Mouse (Mus musculus) intestine, embryonic 14.5 days (tissue): ENCODE data around the gene Tlnrd1. TPM values are rescaled to one million over a fixed set of nuclear protein-coding genes. Genes with fewer than 3 reads are reported as not detected.

Source experiments
- ATAC-seq: fragments of 200-750 bp; cut with Nextera tagmentation; replicated peaks from 2 replicates; pipeline ENCODE4 v1.8.0; 2017; ENCODE audit warnings: low read depth, moderate number of reproducible peaks, moderate TSS enrichment, moderate library complexity; ENCODE audit not compliant: low FRiP score, low TSS enrichment
- DNase-seq: peaks from one replicate; pipeline ENCODE4 v3.0.0-alpha.2; 2018; ENCODE audit warnings: low spot score
- H3K27ac ChIP-seq: fragments of 300-500 bp; sonication (generic); 2 replicates; pipeline ENCODE4 v1.5.1; 2014; ENCODE audit warnings: low read depth, mild to moderate bottlenecking, control low read depth
- H3K27me3 ChIP-seq: fragments of 300-500 bp; sonication (generic); replicated peaks from 2 replicates; pipeline ENCODE4 v1.6.1; 2014; ENCODE audit warnings: low read length, control low read depth; ENCODE audit not compliant: control insufficient read depth, insufficient read depth
- H3K36me3 ChIP-seq: fragments of 300-500 bp; sonication (generic); 2 replicates; pipeline ENCODE4 v1.6.1; 2014; ENCODE audit warnings: low read length, control low read depth; ENCODE audit not compliant: control insufficient read depth, insufficient read depth
- H3K4me1 ChIP-seq: fragments of 300-500 bp; sonication (generic); replicated peaks from 2 replicates; pipeline ENCODE4 v1.6.1; 2014; ENCODE audit warnings: low read length, control low read depth, mixed read lengths; ENCODE audit not compliant: control insufficient read depth, insufficient read depth
- H3K4me2 ChIP-seq: fragments of 300-500 bp; sonication (generic); 2 replicates; pipeline ENCODE4 v1.6.1; 2014; ENCODE audit warnings: low read length
- H3K4me3 ChIP-seq: fragments of 300-500 bp; sonication (generic); 2 replicates; pipeline ENCODE4 v1.5.1; 2014; ENCODE audit warnings: low read depth, low read length, control low read depth, mixed read lengths
- H3K9ac ChIP-seq: fragments of 300-500 bp; sonication (generic); 2 replicates; pipeline ENCODE4 v1.6.1; 2014; ENCODE audit warnings: mild to moderate bottlenecking, low read length
- H3K9me3 ChIP-seq: fragments of 300-500 bp; sonication (generic); 2 replicates; pipeline ENCODE4 v1.6.1; 2016; ENCODE audit warnings: low read length, control low read depth; ENCODE audit not compliant: control insufficient read depth
- WGBS: fragments of 180-500 bp; shearing (Covaris S2); extraction: QIAGEN DNeasy Blood & Tissue Kit; methylation state at CpG from one replicate; pipeline ENCODE4 v1.1.7; 2014; 5-methylcytosine and 5-hydroxymethylcytosine counted together
- polyA plus RNA-seq: library from polyadenylated mRNA; unstranded; fragments of >200 nt; fragmentation: Nextera tagmentation; extraction: Ambion mirVana; gene quantifications from 2 replicates; pipeline ENCODE4 v1.2.1, GENCODE M21; 2014

The Tlnrd1 gene
- 13.0 and 17.0 TPM in 2 replicates for polyA plus RNA-seq

DNA sequence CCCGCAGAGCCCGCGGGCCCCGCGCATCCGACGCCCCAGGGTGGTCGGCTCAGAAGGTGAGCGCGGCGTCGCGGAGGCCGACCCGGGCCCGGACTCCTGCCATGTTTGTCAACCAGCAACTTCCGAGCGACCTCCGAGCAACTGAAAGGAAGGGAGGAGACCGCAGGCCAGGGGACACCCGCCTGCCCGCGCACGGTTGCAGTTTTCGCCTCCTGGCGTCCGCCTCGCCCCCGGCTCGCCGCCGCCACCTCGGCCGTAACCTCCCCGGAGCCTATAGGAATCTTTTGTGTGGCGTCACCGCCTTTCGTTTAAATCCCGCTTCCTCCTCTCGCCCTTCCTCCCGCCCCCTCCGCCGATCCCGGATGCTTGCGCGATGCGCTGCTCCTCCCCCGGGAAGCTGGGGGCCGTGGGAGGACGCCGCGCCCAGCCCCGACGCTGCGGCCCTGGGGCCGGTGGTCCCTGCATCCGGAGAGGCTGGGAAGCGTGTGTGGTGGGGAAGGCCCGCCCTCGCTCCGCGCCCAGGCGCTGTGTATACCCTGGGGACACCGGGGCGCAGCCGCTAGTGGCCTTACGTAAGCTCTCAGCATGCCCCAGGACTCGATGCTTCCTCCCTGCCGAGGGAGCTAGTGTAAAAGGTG, at the start of gene Tlnrd1, which contains the start of gene Mesd:
Tlnrd1 (minus strand) TSS at position 285 of the 638 bp plus-strand sequence.
Mesd (plus strand) TSS at position 446 of the 638 bp plus-strand sequence.
- H3K9me3 ChIP-seq = no peaks in the 10 kb centered on the region
- no peaks in the 10 kb centered on the region for H3K27me3 ChIP-seq
- H3K9ac ChIP-seq = peak within 1 kb of the TSS; percentile 90
- H3K27ac ChIP-seq = peak within 1 kb of the TSS; percentile 99
- H3K36me3 ChIP-seq = peaks cover 18% of the 10 kb centered on the region
- H3K4me1 ChIP-seq = peaks cover 39% of the 10 kb centered on the region
- WGBS = under 1% methylated on average over 64 of the region's 69 CpGs
- peak within 1 kb of the TSS; percentile 84 for H3K4me3 ChIP-seq
- DNase-seq = peak; percentile 94
- ATAC-seq = peak; percentile 85
- peak within 1 kb of the TSS; percentile 65 for H3K4me2 ChIP-seq

DNA sequence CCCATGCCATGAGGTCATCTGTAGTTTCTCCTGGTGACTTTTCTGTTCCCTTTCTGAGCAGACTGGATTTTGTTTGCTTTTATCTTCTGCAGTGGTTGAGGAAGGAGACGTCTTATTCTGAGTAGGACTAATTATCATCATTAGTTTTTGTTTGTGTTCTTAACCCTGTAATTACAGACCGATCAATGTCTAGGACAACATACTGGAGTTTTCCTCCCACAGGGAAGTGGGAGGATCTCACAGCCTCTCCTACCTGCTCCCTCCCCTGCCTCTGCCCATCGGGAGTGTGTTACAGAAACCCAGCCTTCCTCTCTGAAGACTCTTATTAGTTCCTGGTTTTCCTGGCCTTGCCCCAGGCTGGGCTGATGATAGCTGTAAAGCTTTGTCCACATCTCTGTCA, 37.5 kb upstream of the Tlnrd1 start:
- no peaks in the 10 kb centered on the region for H3K27me3 ChIP-seq

DNA sequence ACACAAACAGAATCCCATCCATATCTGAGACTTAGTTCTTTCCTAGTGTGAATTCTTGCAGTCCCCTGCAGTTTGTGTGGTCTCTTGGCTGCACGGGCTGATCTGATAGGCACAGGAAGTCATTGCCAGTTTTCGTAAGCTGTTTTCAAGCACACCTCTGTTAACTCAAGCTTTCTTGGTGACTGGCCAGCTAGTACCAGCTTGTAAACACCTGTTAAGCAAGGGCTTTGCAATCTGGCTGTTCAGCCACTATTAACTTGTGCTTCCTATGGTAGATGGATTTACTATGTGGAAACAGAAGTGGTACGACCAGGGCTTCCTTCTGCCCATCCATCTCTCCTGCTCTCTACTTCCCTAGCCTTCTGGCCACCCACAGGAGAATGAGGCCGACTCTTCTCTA, 36.1 kb upstream of the Tlnrd1 start:
- Histone ChIP-seq H3K27ac (no peak overlapping the region), H3K4me1 (no peaks in the 10 kb centered on the region), H3K4me2 (no peak overlapping the region), H3K36me3 (no peaks in the 10 kb centered on the region), H3K27me3 (no peaks in the 10 kb centered on the region), H3K9ac (no peak overlapping the region), H3K4me3 (no peak overlapping the region), H3K9me3 (no peaks in the 10 kb centered on the region)
- 78% methylated on average over 4 of the region's 4 CpGs for WGBS
- no peak for ATAC-seq
- DNase-seq = no peak

More for the DNA sequence above, 37.5 kb upstream of the Tlnrd1 start:
- Histone ChIP-seq H3K9ac (no peak overlapping the region), H3K4me3 (no peak overlapping the region), H3K36me3 (no peaks in the 10 kb centered on the region), H3K4me2 (no peak overlapping the region), H3K4me1 (no peaks in the 10 kb centered on the region), H3K9me3 (no peaks in the 10 kb centered on the region), H3K27ac (no peak overlapping the region)
- WGBS = 42% methylated on average over 3 of the region's 3 CpGs
- ATAC-seq (no peak), DNase-seq (no peak)

DNA sequence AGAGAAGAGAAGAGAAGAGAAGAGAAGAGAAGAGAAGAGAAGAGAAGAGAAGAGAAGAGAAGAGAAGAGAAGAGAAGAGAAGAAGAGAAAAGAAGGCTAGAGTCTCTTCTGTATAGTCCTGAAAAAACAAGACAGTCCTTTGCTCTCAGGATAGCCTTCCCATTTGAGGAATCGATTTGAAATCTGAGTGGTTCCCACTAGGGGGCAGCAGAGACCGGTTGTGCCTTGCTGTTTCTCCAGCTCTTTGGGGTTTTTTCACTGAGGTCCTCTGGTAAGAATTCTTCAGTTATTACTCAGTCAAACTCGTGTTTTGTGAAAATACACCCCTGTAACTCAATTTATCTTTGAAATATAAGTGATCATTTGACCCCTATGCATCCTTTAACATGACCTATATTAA, 30.5 kb upstream of the Tlnrd1 start:
- ATAC-seq = no peak
- H3K9me3 ChIP-seq = no peaks in the 10 kb centered on the region
- WGBS = 1% methylated on average over 3 of the region's 3 CpGs
- no peaks in the 10 kb centered on the region for H3K36me3 ChIP-seq
- no peak overlapping the region for H3K27ac ChIP-seq
- DNase-seq = peak; percentile 94
- no peak overlapping the region for H3K9ac ChIP-seq
- no peaks in the 10 kb centered on the region for H3K4me1 ChIP-seq
- H3K4me2 ChIP-seq = no peak overlapping the region
- no peak overlapping the region for H3K4me3 ChIP-seq
- no peaks in the 10 kb centered on the region for H3K27me3 ChIP-seq

DNA sequence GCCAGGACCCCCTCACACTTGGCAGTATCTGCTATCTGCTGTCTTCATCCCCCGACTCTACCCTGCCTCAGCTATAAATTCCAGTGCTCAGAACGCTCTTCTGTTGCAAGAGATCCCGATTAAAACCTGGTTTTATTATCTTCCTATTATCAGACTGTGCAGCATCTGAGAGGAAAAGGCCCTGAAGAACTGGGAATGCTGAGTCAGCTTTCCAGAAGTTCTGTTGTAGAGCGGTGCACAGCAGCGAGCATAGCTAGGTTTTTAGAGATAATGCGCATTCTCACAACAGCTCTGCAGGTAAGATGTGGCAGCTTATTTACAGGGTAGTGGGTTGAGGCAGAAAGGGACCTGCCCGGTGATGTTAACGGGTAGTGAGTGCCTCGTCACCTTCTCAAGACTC, 29.9 kb upstream of the Tlnrd1 start:
- ATAC-seq (no peak), DNase-seq (no peak)
- Histone ChIP-seq H3K9ac (no peak overlapping the region), H3K4me1 (no peaks in the 10 kb centered on the region), H3K4me2 (no peak overlapping the region), H3K27me3 (no peaks in the 10 kb centered on the region), H3K9me3 (no peaks in the 10 kb centered on the region), H3K4me3 (no peak overlapping the region), H3K27ac (no peak overlapping the region), H3K36me3 (no peaks in the 10 kb centered on the region)
- 71% methylated on average over 9 of the region's 9 CpGs for WGBS

DNA sequence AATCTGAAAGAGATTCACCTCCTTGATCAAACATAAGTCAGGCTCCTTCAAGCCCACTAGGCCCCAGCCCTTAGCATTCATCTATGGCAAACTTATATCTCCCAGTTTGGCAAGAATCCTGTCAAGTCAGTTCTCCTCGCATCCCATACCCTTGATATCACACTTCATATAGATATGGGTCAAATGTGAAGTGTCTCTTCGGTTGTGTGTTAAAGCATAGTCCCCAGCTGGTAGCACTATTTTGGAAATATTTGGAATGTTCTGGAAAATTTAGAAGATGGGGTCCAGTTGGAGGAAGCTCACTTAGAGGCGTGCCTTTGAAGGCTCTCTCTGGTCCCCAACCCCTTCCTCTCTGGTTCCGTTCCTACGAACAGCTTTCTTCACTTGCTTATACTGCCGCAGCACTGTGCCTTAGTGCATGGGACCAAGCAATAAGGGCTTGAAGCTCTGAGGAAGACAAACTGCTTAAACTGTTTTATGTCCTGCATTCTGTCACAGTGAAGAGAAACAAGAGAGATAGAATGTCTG, 29.4 kb upstream of the Tlnrd1 start:
- H3K4me2 ChIP-seq = no peak overlapping the region
- H3K4me1 ChIP-seq = no peaks in the 10 kb centered on the region
- no peaks in the 10 kb centered on the region for H3K9me3 ChIP-seq
- no peak overlapping the region for H3K9ac ChIP-seq
- no peaks in the 10 kb centered on the region for H3K27me3 ChIP-seq
- H3K27ac ChIP-seq = no peak overlapping the region
- H3K4me3 ChIP-seq = no peak overlapping the region
- ATAC-seq (no peak), DNase-seq (no peak)
- 87% methylated on average over 6 of the region's 6 CpGs for WGBS
- no peaks in the 10 kb centered on the region for H3K36me3 ChIP-seq

DNA sequence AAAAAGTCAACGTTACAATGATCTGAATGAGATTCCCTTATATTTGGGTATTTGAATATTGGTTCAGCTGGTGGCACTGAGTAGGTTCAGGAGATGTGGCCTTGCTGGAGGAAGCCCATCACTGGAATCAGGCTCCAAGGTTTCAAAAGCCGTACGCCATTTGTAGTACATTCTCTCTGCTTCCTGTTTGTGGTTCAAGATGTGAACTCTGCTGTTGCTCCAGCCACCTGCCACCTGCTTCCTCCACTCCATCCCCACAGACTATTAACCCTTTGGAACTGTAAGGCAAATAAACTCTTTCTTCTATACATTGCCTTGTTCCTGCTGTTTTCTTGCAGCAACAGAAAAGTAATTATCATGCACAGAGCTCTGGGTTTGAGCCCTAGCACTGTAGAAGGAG, 27.8 kb upstream of the Tlnrd1 start:
- no peak overlapping the region for H3K9ac ChIP-seq
- no peaks in the 10 kb centered on the region for H3K4me1 ChIP-seq
- no peaks in the 10 kb centered on the region for H3K27me3 ChIP-seq
- H3K4me2 ChIP-seq = no peak overlapping the region
- H3K9me3 ChIP-seq = no peaks in the 10 kb centered on the region
- H3K36me3 ChIP-seq = no peaks in the 10 kb centered on the region
- 77% methylated on average over 3 of the region's 3 CpGs for WGBS
- no peak overlapping the region for H3K4me3 ChIP-seq
- DNase-seq = no peak
- ATAC-seq = no peak
- H3K27ac ChIP-seq = no peak overlapping the region

DNA sequence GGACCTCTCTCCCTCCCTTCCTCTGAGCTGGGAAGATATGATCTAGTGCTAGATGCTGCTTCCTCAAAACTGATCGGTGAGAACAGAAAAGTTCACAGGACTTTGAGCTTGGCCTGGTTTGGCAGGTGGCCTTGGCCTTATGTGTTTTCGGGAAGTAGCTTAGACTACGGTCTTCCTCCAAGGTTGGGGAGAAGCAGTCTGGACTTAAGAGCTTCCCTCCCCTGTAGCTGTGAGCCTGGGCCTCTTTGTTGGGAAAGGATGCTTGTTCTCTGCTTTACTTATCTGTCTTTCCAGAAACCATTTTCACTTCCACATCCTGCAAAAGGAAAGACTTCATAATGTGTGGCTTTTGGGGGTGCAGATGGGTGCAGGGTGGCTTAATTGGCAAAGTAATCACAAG, 20.7 kb upstream of the Tlnrd1 start:
- no peak overlapping the region for H3K4me3 ChIP-seq
- 94% methylated on average over 3 of the region's 3 CpGs for WGBS
- DNase-seq (no peak), ATAC-seq (no peak)
- H3K9ac ChIP-seq = no peak overlapping the region
- peaks cover 6% of the 10 kb centered on the region; the same call in 1 of the 2 replicates for H3K9me3 ChIP-seq
- H3K4me1 ChIP-seq = no peaks in the 10 kb centered on the region
- H3K4me2 ChIP-seq = no peak overlapping the region
- H3K27ac ChIP-seq = no peak overlapping the region
- no peaks in the 10 kb centered on the region for H3K27me3 ChIP-seq
- H3K36me3 ChIP-seq = peaks cover 20% of the 10 kb centered on the region
